In the genomic region with DNA sequence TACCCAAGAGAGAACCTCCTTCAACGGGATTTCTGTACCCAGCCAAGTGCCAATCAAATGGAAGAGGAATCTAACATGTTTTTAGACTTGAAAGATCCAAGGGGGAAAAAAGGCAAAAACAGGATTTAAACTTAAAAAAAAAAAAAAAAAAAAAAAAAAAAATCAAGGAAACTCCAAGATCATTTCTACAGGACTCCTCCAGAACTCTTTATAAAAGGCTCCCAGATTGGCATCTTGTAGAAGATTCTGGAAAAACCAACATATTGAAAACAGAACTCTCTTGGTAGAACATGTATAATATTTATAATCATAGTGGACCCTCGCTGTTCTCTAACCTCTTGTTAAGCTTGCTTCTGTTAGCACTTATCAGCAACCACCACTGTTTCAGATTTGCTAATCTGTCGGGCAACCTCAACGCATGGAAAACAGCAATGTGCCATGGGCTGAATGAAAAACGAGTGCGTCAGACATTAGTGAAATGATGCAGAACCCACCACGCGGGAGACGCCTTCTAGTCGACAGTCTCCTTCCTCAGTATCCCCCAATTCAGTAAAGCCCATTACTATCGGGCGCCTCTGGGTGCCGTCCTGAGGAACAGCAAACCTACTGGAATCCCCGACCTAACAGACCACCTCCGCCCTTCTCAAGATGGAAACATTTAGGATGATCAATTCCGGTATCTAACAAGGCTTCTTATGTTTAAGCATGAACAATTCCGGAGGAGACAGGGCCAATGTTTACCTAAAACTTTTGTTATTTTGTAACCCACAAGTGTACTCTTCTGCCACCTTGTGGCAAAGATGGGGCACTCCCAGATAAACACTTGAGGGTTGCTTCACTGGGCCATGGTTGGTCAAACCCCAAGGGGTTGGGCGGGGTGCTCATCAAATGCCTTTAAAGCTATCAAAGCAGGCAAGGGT, we compare ENCODE assay signal across 8 mouse cellular contexts. TPM values are rescaled to one million over a fixed set of nuclear protein-coding genes. Genes with fewer than 3 reads are reported as not detected.
DNase-seq lines count a peak whose midpoint lies in the region; ATAC-seq and TF ChIP-seq lines count a peak whose summit lies in the region.

No protein-coding gene starts in this region.

- H3K4me1 ChIP-seq in hindbrain, embryonic 12.5 days: peaks cover 9% of the 10 kb centered on the region
- H3K4me1 ChIP-seq in lung, postnatal 0 days (ENCODE audit: insufficient read depth, low read depth, low read length): no peaks in the 10 kb centered on the region

- no peak overlapping the region for H3K27ac ChIP-seq in hindbrain, embryonic 12.5 days
- no peak overlapping the region for H3K27ac ChIP-seq in lung, postnatal 0 days (ENCODE audit: low read length)

- H3K27me3 ChIP-seq in hindbrain, embryonic 12.5 days: no peaks in the 10 kb centered on the region; the same call in 1 of the 2 replicates
- no peaks in the 10 kb centered on the region for H3K27me3 ChIP-seq in lung, postnatal 0 days (replicated peaks; ENCODE audit: insufficient read depth, low read length)

- no peaks in the 10 kb centered on the region for H3K36me3 ChIP-seq in hindbrain, embryonic 12.5 days
- H3K36me3 ChIP-seq in lung, postnatal 0 days (ENCODE audit: insufficient read depth, low read length): no peaks in the 10 kb centered on the region

- no peak for ATAC-seq in hindbrain, embryonic 12.5 days (ENCODE audit: low FRiP score)
- ATAC-seq in lung, postnatal 0 days: peak; percentile 84

- WGBS in hindbrain, embryonic 12.5 days: 27% methylated on average over 18 of the region's 18 CpGs
- WGBS in lung, postnatal 0 days: 14% methylated on average over 18 of the region's 18 CpGs

- peaks cover 9% of the 10 kb centered on the region; the same call in 1 of the 2 replicates for H3K9me3 ChIP-seq in hindbrain, embryonic 12.5 days (replicated peaks)
- no peaks in the 10 kb centered on the region for H3K9me3 ChIP-seq in lung, postnatal 0 days (ENCODE audit: low read length)

- TF ChIP-seq CTCF in lung, postnatal 0 days (IDR thresholded peaks at IDR 0.05): peak; percentile 87

- H3K4me3 ChIP-seq in hindbrain, embryonic 12.5 days: no peak overlapping the region
- H3K4me3 ChIP-seq in lung, postnatal 0 days (ENCODE audit: low read depth, low read length): peak overlapping the region; percentile 4; the same call in 1 of the 2 replicates

- peak; percentile 58 for TF ChIP-seq EP300 in lung, postnatal 0 days (IDR thresholded peaks at IDR 0.05)

- peak overlapping the region; percentile 43 for H3K4me2 ChIP-seq in hindbrain, embryonic 12.5 days (replicated peaks)
- H3K4me2 ChIP-seq in lung, postnatal 0 days (replicated peaks; ENCODE audit: low read depth, low read length): peak overlapping the region; percentile 54

- H3K9ac ChIP-seq in hindbrain, embryonic 12.5 days: no peak overlapping the region
- peak overlapping the region; percentile 34; the same call in 1 of the 2 replicates for H3K9ac ChIP-seq in lung, postnatal 0 days (replicated peaks; ENCODE audit: low read depth)

- peak; percentile 82 for DNase-seq in R1 (ENCODE audit: low read depth, low spot score)
- peak; percentile 64 to 69 for DNase-seq in cerebellum, postnatal 14 days
- DNase-seq in frontal cortex, postnatal 14 days (ENCODE audit: low spot score in 2 of 2): peak; percentile 14 to 35
- peak; percentile 43 to 44 for DNase-seq in layer of hippocampus, postnatal 14 days (ENCODE audit: low spot score in 2 of 2)
- peak; percentile 92 for DNase-seq in lung, postnatal 0 days (ENCODE audit: low spot score)
- DNase-seq in retina, adult 2 months (ENCODE audit: low read depth, low spot score): peak; percentile 22
- peak; percentile 68 for DNase-seq in thymus, postnatal 25 days

RNA-seq across cellular contexts. Expression of gene Slc15a1, which starts 54.3 kb away (rescaled TPM):
- polyA plus RNA-seq in hindbrain, embryonic 12.5 days (2016; fragmentation: Nextera tagmentation; extraction: Ambion mirVana): 0.14 and 0.49 TPM in 2 replicates
- under 1 TPM in 1 of 2 experiments, not detected in 1; 0.17 TPM for total RNA-seq in layer of hippocampus, postnatal 14 days (2021)
- 0.98 and 1.5 TPM in 2 replicates for polyA plus RNA-seq in lung, postnatal 0 days (2015; fragmentation: Nextera tagmentation; extraction: Ambion mirVana)

Comparison
In these comparisons a context has a peak if more than half of its experiments do, and no peak if none do; other contexts are left out.
1. DNase-seq: peak in every context shown above with its lines; median percentile 92 in lung, postnatal 0 days; 82 in R1; 68 in thymus, postnatal 25 days; 66 in cerebellum, postnatal 14 days; 44 in layer of hippocampus, postnatal 14 days; 24 in frontal cortex, postnatal 14 days; 22 in retina, adult 2 months.